Mouse (Mus musculus): ENCODE results near the gene 4931422A03Rik. TPM values are rescaled to one million over a fixed set of nuclear protein-coding genes. Genes with fewer than 3 reads are reported as not detected.

The 4931422A03Rik gene
- total RNA-seq, 2 experiments from 2014 or later = not detected

GRCm38 (mm10) chr2:103944859-103945258 lies 83.3 kb downstream of the 4931422A03Rik start:
- intact Hi-C loops (cut with DNase I) = no loop called here
- DNase-seq = no peak

DNA sequence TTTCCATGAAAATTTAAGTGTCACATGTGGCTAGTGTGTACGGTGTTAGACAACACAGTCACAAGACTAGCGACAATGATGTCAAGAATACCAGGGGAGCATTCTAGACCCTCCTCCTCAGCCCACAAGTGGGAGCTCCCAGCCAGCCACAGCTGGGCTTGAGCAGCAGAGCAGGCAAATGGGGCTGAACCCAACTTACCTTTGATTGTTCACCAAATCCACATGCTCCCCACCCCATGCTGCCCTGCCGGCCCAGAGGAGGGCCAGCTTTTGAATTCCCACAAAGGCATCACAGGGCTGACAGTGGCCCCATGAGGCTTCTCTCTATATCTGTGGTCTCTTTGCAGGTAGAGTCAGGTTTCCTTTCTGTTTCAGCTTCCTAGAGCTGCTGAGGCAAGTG lies 87.1 kb downstream of the 4931422A03Rik start:
- no peak for DNase-seq
- intact Hi-C loops (cut with DNase I) = no loop called here

- no peak for DNase-seq
- intact Hi-C loops (cut with DNase I) = no loop called here
Measured at GRCm38 (mm10) chr2:103939003-103939402, 89.2 kb downstream of the 4931422A03Rik start.

- DNase-seq = no peak
- intact Hi-C loops (cut with DNase I) = no loop called here
Measured at GRCm38 (mm10) chr2:103938573-103938972, 89.6 kb downstream of the 4931422A03Rik start.

- DNase-seq = no peak
- intact Hi-C loops (cut with DNase I) = no loop called here
Measured at GRCm38 (mm10) chr2:103937670-103938069, 90.5 kb downstream of the 4931422A03Rik start.

DNA sequence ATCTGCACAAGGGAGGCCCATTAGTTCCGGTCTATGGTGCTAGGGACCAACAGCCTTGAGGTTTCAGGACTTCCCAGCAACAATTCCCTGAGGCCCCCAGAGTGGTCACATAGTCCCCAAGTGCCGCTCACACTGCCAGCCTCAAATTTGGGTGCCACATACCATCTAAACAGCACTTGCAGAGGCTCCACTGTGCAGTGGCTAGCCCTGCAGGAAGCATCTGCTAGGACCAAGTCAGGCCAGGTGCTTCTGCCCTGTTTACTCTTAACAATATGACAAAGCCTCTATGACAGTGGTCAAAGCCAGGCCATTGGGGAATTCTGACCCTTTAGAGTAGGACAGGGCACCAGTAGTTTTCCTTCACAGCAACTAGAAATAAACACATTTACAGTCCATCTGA lies 91.5 kb downstream of the 4931422A03Rik start:
- intact Hi-C loops (cut with DNase I) = no loop called here
- no peak for DNase-seq

DNA sequence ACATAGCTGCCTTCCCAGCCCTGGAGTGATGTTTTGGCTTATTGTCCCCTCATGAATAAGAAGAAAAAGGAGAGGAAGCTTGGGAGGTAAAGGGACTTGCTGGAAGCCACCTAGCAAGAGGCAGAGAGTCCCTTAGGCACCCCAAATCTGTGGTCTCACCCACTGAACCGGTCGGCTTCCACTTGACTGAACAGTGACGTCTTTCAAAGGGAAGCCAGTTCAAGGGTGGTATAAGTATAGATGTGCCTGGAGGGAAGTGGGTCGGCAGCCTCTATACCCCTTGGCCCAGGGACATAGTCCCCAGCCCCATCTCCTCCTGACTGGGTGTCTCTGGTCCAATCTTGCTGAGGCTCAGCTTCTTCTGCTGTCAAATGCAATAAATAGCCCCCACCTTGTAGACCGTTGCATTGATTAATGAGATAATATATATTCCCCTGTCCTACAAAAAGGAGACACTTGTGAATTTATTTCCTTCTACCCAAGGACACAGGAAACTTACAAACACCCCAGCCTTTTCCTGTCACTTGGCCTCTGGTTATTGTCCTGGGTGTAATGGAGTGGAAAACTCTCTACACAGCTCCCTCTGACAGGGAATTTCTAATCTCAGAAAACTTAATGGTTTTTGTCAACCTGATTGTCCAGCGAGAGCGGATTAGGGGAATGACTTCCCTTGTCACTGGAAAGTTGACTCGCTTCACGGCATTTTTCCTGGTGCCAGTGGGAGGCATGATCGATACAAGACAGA lies 92.3 kb downstream of the 4931422A03Rik start:
- DNase-seq = no peak
- intact Hi-C loops (cut with DNase I) = no loop called here

DNA sequence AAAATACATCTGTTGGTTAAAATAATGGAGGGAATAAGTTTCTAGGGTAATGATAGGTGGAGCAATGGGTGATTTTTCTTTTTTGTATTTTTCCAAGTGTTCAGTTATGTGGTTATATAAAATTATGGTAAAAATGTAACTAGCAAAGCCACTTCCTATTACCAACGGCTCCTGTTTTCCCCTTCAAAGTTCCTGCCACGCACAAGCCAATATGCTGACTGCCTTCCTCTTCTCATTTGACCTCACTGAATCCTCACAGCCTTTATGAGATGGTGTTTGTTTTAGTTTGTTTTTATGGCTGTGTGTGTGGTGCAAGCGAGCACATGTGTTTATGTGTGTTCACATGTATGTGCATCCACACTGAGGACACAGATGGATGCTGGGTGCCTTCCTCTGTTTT lies 93.5 kb downstream of the 4931422A03Rik start:
- intact Hi-C loops (cut with DNase I) = no loop called here

DNA sequence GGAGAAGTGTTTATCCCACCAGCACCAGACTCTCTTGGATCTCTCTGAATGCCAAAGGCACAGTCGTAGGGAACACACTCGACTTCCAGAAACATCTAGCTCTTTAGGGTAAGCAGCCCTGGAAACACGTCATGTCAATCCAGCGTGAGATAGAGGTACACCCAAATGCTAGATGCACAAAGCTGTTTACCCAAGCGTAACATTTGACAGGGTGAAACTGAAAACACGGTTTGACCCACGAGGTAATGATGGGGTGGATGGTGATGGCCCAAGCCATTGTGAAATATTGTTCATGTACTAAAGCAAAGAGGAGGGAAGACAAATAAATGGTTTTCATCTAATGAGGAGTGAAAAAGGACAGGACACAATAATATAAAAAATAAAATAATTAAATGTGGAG lies 93.9 kb downstream of the 4931422A03Rik start:
- DNase-seq = no peak
- intact Hi-C loops (cut with DNase I) = no loop called here

More for the DNA sequence above, 93.5 kb downstream of the 4931422A03Rik start:
- DNase-seq = no peak

- intact Hi-C loops (cut with DNase I) = no loop called here
- no peak for DNase-seq
Measured at GRCm38 (mm10) chr2:103932480-103932879, 95.7 kb downstream of the 4931422A03Rik start.

DNA sequence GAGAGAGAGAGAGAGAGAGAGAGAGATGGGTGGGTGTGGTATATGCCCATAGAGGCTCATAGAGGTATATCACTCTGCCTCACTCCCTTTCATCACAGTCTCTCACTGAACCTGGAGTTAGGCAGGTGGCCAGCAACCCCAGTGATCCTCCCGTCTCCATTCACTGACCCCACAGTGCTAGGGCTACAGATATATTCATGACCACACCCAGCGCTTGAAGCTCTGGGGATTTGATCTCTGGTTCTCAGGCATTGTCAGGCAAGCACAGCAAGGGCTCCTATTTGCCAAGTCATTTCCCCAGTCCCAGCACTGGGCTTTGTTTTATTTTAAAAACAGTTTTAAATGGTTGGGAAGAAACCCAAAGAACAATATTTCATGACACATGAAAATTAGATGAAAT lies 96.1 kb downstream of the 4931422A03Rik start:
- peak; percentile 8 to 20 for DNase-seq
- intact Hi-C loops (cut with DNase I) = no loop called here

GRCm38 (mm10) chr2:103931511-103931911 lies 96.7 kb downstream of the 4931422A03Rik start:
- peak; percentile 49 to 53 for DNase-seq
- intact Hi-C loops (cut with DNase I) = no loop called here

- intact Hi-C loops (cut with DNase I) = no loop called here
- DNase-seq = peak; percentile 13 to 16
Measured at GRCm38 (mm10) chr2:103930306-103931019, 97.7 kb downstream of the 4931422A03Rik start.

- intact Hi-C loops (cut with DNase I) = no loop called here
- peak; percentile 37 to 40 for DNase-seq
Measured at GRCm38 (mm10) chr2:103927610-103928145, 100.5 kb downstream of the 4931422A03Rik start.

GRCm38 (mm10) chr2:103926586-103927113 lies 101.5 kb downstream of the 4931422A03Rik start:
- intact Hi-C loops (cut with DNase I) = no loop called here
- no peak for DNase-seq

GRCm38 (mm10) chr2:103919488-103919887 lies 108.7 kb downstream of the 4931422A03Rik start:
- intact Hi-C loops (cut with DNase I) = no loop called here
- DNase-seq = no peak

- intact Hi-C loops (cut with DNase I) = no loop called here
- DNase-seq = no peak
Measured at GRCm38 (mm10) chr2:103918375-103918774, 109.8 kb downstream of the 4931422A03Rik start.

- DNase-seq = no peak
- intact Hi-C loops (cut with DNase I) = no loop called here
Measured at GRCm38 (mm10) chr2:103917375-103917774, 110.8 kb downstream of the 4931422A03Rik start.
